Mouse (Mus musculus): ENCODE measurements at regions not wholly inside any gene's neighbourhood (a gene's known extent, or its start where the extent isn't known, plus 50 kb on each side); places are given as distances from the start of the nearest gene placed in this dataset.

DNA sequence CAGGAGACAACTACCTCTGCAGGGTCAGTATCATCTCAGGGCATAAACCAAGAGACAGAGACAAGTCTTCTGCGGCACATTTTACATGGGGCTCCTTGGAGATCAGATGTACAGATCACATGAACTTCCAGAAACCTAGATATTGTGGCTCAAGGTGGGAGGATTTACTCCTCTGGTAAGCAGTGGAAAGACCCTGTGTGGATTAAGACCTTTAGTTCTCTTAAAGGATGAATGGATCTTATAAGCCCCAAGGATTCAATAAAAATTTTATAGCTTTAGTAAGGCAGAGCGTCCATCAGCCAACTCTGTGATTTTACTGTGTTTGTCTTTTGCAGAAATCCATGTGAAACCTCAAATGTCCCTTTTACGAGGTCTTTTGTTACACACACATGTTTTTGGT lies 213.8 kb upstream of the Fbxl7 start:
- TF ChIP-seq CTCF (IDR thresholded peaks at IDR 0.05; ENCODE audit: low read depth, low read length) = no peak
- no peak for TF ChIP-seq POLR2A (IDR thresholded peaks at IDR 0.05; ENCODE audit: borderline replicate concordance, low read depth, low read length)
- H3K4me1 ChIP-seq (ENCODE audit: control insufficient read depth, insufficient read depth, low read length) = no peaks in the 10 kb centered on the region
- no peak overlapping the region for H3K4me3 ChIP-seq (ENCODE audit: insufficient read depth, low read length)
- H3K27ac ChIP-seq (ENCODE audit: insufficient read depth, low read depth, low read length) = no peak overlapping the region

DNA sequence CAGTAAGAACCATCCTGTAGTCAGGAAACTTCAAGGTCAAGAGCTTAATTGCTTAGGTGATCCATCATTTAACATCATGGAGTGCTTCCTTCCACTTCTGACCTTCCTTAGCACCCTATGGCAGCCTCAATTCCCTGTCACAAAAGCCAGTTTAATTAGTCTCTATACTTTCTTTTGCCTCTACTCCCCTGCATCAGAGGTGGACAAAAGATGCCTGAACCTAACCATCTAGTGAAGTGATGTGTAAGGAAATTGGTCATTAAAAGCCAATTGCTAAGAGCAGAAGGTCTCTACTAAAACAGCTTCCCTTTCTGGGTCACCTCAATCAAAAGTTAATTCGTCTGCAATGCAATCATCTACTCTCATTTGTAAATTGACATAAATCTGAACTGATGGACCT lies 234.3 kb upstream of the Fbxl7 start:
- Histone ChIP-seq H3K4me1 (ENCODE audit: control insufficient read depth, insufficient read depth, low read length) (no peaks in the 10 kb centered on the region), H3K4me3 (ENCODE audit: insufficient read depth, low read length) (no peak overlapping the region), H3K27ac (ENCODE audit: insufficient read depth, low read depth, low read length) (no peak overlapping the region)
- no peak for TF ChIP-seq CTCF (IDR thresholded peaks at IDR 0.05; ENCODE audit: low read depth, low read length)
- TF ChIP-seq POLR2A (IDR thresholded peaks at IDR 0.05; ENCODE audit: borderline replicate concordance, low read depth, low read length) = no peak

DNA sequence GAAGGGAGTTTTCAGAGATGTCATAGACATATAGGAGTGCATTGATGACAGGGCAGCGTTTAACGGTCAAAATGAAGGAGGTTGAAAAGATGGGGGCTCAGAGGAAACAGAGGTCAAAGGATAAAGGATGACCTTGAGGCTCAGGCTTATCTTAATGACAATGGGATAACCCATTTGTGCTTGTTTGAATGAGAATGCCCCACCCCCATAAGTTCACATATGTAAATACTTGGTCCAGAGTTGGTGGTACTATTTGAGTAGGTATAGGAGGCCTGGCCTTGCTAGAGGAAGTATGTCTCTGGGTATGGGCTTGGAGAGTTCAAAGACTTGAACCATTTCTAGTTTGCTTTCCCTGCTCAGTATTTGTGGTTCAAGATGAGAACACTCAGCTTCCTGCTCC lies 237.4 kb upstream of the Fbxl7 start:
- Histone ChIP-seq H3K4me1 (ENCODE audit: control insufficient read depth, insufficient read depth, low read length) (no peaks in the 10 kb centered on the region), H3K4me3 (ENCODE audit: insufficient read depth, low read length) (no peak overlapping the region), H3K27ac (ENCODE audit: insufficient read depth, low read depth, low read length) (no peak overlapping the region)
- TF ChIP-seq POLR2A (IDR thresholded peaks at IDR 0.05; ENCODE audit: borderline replicate concordance, low read depth, low read length) (no peak), CTCF (IDR thresholded peaks at IDR 0.05; ENCODE audit: low read depth, low read length) (no peak)

DNA sequence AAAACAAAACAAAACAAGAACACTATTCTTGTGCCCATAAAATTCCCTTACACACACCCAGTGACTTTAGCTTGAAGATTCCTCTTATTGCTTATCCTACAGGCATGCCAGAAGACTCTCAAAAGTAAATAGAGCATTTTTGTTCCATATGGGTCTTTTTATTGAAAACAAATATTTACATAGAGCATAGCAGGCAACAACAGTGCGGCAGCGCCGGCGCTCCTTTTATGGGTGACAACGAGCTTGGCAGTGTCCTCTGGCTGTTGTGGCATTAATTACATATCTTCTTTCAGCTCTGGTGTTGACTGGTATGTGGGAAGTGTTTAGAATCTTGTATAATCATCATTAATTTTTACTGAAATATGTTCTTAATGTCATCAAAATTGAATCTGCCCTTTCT lies 242.2 kb upstream of the Fbxl7 start:
- TF ChIP-seq POLR2A (IDR thresholded peaks at IDR 0.05; ENCODE audit: borderline replicate concordance, low read depth, low read length) = no peak
- TF ChIP-seq CTCF (IDR thresholded peaks at IDR 0.05; ENCODE audit: low read depth, low read length) = no peak
- Histone ChIP-seq H3K4me3 (ENCODE audit: insufficient read depth, low read length) (no peak overlapping the region), H3K27ac (ENCODE audit: insufficient read depth, low read depth, low read length) (no peak overlapping the region), H3K4me1 (ENCODE audit: control insufficient read depth, insufficient read depth, low read length) (no peaks in the 10 kb centered on the region)

DNA sequence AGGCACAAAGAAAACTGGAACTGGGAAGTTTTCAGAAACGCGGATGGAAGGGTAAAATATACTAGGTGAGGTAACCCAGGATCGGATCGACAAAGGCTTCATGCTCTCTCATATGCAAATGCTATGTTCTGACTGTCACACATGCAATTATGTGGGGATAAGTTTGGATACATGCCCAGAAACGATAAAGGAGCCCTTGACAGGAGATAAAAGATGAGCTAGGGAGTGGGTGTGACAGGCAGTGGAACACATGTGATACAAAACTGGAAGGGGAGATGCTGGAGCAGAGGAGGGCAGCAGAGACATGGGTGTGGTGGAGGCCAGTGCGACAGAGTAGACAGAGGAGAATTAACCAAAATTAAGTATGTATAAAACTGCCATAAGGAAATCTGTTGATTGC lies 250.5 kb upstream of the Fbxl7 start:
- H3K27ac ChIP-seq (ENCODE audit: insufficient read depth, low read depth, low read length) = no peak overlapping the region
- TF ChIP-seq CTCF (IDR thresholded peaks at IDR 0.05; ENCODE audit: low read depth, low read length) (no peak), POLR2A (IDR thresholded peaks at IDR 0.05; ENCODE audit: borderline replicate concordance, low read depth, low read length) (no peak)
- H3K4me3 ChIP-seq (ENCODE audit: insufficient read depth, low read length) = no peak overlapping the region
- H3K4me1 ChIP-seq (ENCODE audit: control insufficient read depth, insufficient read depth, low read length) = no peaks in the 10 kb centered on the region

DNA sequence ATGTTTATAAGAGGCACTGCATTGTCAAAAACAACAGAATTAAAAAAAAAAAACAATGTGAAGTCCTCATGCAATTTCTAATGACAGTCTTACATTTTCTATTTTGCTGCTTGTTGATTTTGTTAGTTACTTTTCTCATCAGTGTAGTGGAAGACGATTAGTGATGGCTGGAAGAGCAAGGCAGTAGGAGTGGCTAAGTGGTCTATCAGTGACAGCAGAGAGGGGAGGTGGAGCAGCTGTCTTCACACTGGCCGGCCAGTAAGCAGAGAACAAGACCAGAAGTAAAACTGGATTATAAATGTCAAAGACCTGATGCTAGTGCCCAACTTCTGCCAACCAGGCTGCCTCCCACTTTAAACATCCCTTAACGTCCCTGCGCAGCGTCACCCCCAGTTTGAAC lies 265.6 kb upstream of the Fbxl7 start:
- Histone ChIP-seq H3K4me1 (ENCODE audit: control insufficient read depth, insufficient read depth, low read length) (no peaks in the 10 kb centered on the region), H3K27ac (ENCODE audit: insufficient read depth, low read depth, low read length) (no peak overlapping the region), H3K4me3 (ENCODE audit: insufficient read depth, low read length) (no peak overlapping the region)
- TF ChIP-seq CTCF (IDR thresholded peaks at IDR 0.05; ENCODE audit: low read depth, low read length) (no peak), POLR2A (IDR thresholded peaks at IDR 0.05; ENCODE audit: borderline replicate concordance, low read depth, low read length) (no peak)

DNA sequence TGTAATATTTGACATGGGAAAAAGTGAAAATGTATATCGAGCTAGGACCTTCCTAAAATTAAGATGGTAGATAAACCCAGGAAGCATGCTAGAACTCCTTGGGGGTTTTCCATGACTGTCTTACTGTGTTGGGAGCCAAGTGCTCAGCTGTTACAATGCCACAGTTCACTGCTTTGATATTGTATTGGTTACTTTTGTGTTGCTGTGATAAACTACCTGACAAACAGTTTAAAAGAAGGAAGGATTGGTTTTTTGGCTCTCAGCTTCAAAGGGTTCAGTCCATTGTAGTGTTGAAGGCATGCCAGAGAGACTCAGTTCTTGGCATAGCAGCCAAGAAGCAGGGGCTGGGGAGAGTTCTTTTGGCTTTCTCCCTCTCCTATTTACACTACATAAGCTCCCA lies 272.1 kb upstream of the Fbxl7 start:
- TF ChIP-seq POLR2A (IDR thresholded peaks at IDR 0.05; ENCODE audit: borderline replicate concordance, low read depth, low read length) (no peak), CTCF (IDR thresholded peaks at IDR 0.05; ENCODE audit: low read depth, low read length) (no peak)
- no peak overlapping the region for H3K27ac ChIP-seq (ENCODE audit: insufficient read depth, low read depth, low read length)
- no peak overlapping the region for H3K4me3 ChIP-seq (ENCODE audit: insufficient read depth, low read length)
- H3K4me1 ChIP-seq (ENCODE audit: control insufficient read depth, insufficient read depth, low read length) = no peaks in the 10 kb centered on the region

DNA sequence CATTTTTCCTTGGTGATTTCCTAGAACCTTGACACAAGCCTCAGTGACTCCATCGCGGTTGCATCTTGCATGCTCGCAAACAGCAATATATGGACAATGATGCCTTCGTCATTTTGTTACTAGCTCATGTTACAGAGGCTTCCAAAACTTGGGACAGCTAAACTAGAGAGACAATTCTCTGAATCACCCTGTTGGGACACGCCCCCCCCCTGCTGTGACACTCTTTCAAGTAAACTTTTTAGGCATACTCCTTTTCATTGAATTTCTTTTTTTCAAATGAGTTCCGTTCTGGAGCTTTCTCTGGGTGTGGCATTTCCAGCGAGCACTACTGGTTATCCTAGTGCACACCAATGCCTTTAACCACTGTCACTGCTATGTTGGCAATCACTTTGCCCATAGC lies 274.5 kb upstream of the Fbxl7 start:
- TF ChIP-seq CTCF (IDR thresholded peaks at IDR 0.05; ENCODE audit: low read depth, low read length) = no peak
- no peak for TF ChIP-seq POLR2A (IDR thresholded peaks at IDR 0.05; ENCODE audit: borderline replicate concordance, low read depth, low read length)
- Histone ChIP-seq H3K27ac (ENCODE audit: insufficient read depth, low read depth, low read length) (no peak overlapping the region), H3K4me1 (ENCODE audit: control insufficient read depth, insufficient read depth, low read length) (no peaks in the 10 kb centered on the region)

DNA sequence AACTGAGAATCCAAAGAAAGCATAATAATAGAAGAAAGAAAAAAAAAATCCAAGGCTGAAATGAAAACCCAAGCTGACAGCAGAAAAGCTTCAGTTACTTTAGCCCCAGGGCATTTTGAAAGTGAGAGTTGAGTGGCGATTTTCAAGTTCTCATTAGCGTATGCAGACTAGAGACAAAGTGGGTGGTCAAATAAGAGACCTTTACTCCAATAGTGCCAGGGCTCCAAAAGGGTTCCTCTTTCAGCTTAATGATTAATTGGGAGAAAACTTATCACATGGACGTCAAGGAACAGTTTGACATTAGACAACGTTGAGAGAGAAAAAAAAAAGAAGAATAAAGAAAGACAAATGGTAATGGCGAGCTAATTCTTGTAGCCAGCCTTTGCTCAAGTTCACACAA lies 278.1 kb upstream of the Fbxl7 start:
- TF ChIP-seq CTCF (IDR thresholded peaks at IDR 0.05; ENCODE audit: low read depth, low read length) (no peak), POLR2A (IDR thresholded peaks at IDR 0.05; ENCODE audit: borderline replicate concordance, low read depth, low read length) (no peak)
- H3K27ac ChIP-seq (ENCODE audit: insufficient read depth, low read depth, low read length) = no peak overlapping the region
- no peak overlapping the region for H3K4me3 ChIP-seq (ENCODE audit: insufficient read depth, low read length)
- H3K4me1 ChIP-seq (ENCODE audit: control insufficient read depth, insufficient read depth, low read length) = no peaks in the 10 kb centered on the region

More for the DNA sequence above, 274.5 kb upstream of the Fbxl7 start:
- no peak overlapping the region for H3K4me3 ChIP-seq (ENCODE audit: insufficient read depth, low read length)

DNA sequence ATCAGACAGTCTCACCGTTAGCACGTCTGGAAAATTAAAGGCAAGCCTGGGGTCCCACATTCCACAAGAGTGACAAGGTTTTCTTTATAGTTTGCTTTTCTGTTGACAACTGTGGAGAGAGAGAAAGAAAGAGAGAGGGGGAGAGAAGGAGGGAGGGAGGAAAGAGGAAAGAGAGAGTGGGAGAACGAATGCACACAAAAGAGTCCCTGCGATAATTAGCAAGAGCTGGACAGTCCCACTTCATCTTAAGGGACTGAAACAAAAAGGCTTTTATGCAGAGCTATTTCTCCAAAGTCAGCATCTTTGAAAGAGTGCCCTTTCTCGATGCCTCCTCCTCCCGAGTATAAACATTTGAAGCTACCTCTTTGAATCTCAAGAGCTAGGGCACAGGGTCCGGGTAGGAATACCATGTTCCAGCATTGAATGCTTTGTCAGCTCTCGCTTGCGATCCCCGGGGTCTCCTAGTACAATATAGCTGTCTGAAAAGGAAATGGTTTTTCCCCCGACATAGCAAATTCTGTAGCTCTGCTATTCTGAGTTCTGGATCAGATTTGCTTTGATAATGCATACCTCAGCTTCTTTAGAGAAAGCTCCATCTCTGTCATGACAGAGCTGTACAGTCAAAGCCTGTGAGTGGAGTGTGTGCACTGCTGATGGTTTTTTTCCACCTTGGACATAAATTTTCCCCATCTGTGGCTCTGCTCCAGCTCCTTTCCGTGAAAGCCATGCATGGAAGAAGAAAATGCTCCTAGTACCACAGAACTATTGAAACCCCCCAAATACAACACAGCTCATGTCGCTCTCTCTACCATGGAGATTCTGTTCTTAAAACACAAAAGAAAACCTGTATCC lies 282.9 kb upstream of the Fbxl7 start:
- H3K4me1 ChIP-seq (ENCODE audit: control insufficient read depth, insufficient read depth, low read length) = no peaks in the 10 kb centered on the region
- no peak overlapping the region for H3K27ac ChIP-seq (ENCODE audit: insufficient read depth, low read depth, low read length)
- no peak for TF ChIP-seq CTCF (IDR thresholded peaks at IDR 0.05; ENCODE audit: low read depth, low read length)
- no peak for TF ChIP-seq POLR2A (IDR thresholded peaks at IDR 0.05; ENCODE audit: borderline replicate concordance, low read depth, low read length)
- no peak overlapping the region for H3K4me3 ChIP-seq (ENCODE audit: insufficient read depth, low read length)

All from bone marrow macrophage, adult 2 months (primary cell).